Mouse (Mus musculus) heart, embryonic 14.5 days (tissue): ENCODE results near the gene Trio. TPM values are rescaled to one million over a fixed set of nuclear protein-coding genes. Genes with fewer than 3 reads are reported as not detected.

ENCODE experiments used
- ATAC-seq: fragments of 200-750 bp; cut with Nextera tagmentation; 2 replicates; pipeline ENCODE4 v1.8.0; 2017; ENCODE audit warnings: low read depth, moderate TSS enrichment; ENCODE audit not compliant: insufficient number of reproducible peaks, insufficient read depth, low FRiP score
- H3K27ac ChIP-seq, 2 experiments: fragments of 200-500 bp in 1 of 2; fragments of 300-500 bp in 1 of 2; sonication (generic) in 1 of 2; replicated peaks in 1 of 2; 2 replicates each; pipeline ENCODE4 v1.5.1; 2012 to 2014; ENCODE audit warnings: low read depth in 2 of 2, low read length in 2 of 2, control low read depth in 1 of 2, mild to moderate bottlenecking in 1 of 2, mixed read lengths in 1 of 2; ENCODE audit not compliant: control insufficient read depth in 1 of 2, insufficient read depth in 1 of 2
- H3K27me3 ChIP-seq: fragments of 300-500 bp; sonication (generic); 2 replicates; pipeline ENCODE4 v1.6.1; 2014; ENCODE audit warnings: mild to moderate bottlenecking, low read length, control low read depth; ENCODE audit not compliant: control insufficient read depth, insufficient read depth
- H3K36me3 ChIP-seq: fragments of 300-500 bp; sonication (generic); 2 replicates; pipeline ENCODE4 v1.6.1; 2014; ENCODE audit warnings: mild to moderate bottlenecking, control low read depth, low read length, mixed read lengths; ENCODE audit not compliant: control insufficient read depth, insufficient read depth
- H3K4me1 ChIP-seq, 2 experiments: fragments of 200-500 bp in 1 of 2; fragments of 300-500 bp in 1 of 2; sonication (generic) in 1 of 2; 2 replicates each; pipeline ENCODE4 v1.6.1; 2012 to 2014; ENCODE audit warnings: low read length in 2 of 2, control low read depth in 1 of 2, mixed read lengths in 1 of 2; ENCODE audit not compliant: control insufficient read depth in 2 of 2, insufficient read depth in 2 of 2
- H3K4me2 ChIP-seq: fragments of 300-500 bp; sonication (generic); 2 replicates; pipeline ENCODE4 v1.6.1; 2014; ENCODE audit warnings: mild to moderate bottlenecking, low read length
- H3K4me3 ChIP-seq, 2 experiments: fragments of 200-500 bp in 1 of 2; fragments of 300-500 bp in 1 of 2; sonication (generic) in 1 of 2; 2 replicates each; pipeline ENCODE4 v1.5.1; 2012 to 2014; ENCODE audit warnings: low read length in 2 of 2, mild to moderate bottlenecking in 2 of 2, control low read depth in 1 of 2, low read depth in 1 of 2, moderate library complexity in 1 of 2; ENCODE audit not compliant: control insufficient read depth in 1 of 2, insufficient read depth in 1 of 2
- H3K9ac ChIP-seq: fragments of 300-500 bp; sonication (generic); 2 replicates; pipeline ENCODE4 v1.6.1; 2014; ENCODE audit warnings: mild to moderate bottlenecking, low read length
- H3K9me3 ChIP-seq: fragments of 300-500 bp; sonication (generic); 2 replicates; pipeline ENCODE4 v1.6.1; 2016; ENCODE audit warnings: low read length, control low read depth; ENCODE audit not compliant: control insufficient read depth
- WGBS: fragments of 180-500 bp; shearing (Covaris S2); extraction: QIAGEN DNeasy Blood & Tissue Kit; methylation state at CpG from one replicate; pipeline ENCODE4 v1.1.7; 2014; 5-methylcytosine and 5-hydroxymethylcytosine counted together
- polyA plus RNA-seq: library from polyadenylated mRNA; unstranded; fragments of >200 nt; fragmentation: Nextera tagmentation; extraction: Ambion mirVana; gene quantifications from 2 replicates; pipeline ENCODE4 v1.2.1, GENCODE M21; 2014

Gene Trio
- 23.8 and 29.4 TPM in 2 replicates for polyA plus RNA-seq

DNA sequence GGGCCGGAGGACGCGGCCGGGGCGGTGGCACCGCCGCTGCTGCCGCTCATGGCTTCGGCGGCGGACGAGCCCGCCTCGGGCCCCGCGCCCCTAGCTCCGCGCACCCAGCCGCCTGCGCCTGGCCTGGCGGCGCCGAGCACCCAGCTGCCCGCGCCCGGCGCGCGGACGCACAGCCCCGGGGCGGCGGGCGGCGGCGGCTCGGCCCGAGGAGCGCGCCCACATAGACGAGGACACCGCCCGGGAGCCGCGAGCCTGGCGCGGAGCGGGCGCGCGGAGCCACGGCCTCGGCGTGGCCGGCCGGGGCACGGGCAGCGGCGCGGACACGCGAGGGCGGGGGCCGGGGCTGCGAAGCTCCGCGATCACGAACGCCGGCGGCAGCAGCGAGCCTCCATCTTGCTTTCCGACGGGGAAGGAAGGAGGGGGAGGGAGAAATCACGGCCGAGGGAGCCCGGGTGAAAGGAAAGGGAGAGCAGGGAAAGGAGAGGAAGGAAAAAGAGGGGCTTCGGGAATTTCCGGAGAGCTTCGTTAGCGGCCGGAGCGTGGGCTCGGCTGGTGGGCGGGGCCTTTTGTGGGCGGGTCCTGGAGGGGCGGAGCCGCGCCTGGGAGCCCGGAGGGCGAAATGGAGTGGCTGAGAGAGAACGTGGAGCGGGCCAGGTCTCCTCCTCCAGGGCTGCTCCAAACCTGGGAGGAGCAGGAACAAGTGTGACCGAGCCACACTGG lies at the start of gene Trio:
Trio (minus strand) TSS at position 402 of the 720 bp plus-strand sequence.
- peak; percentile 97 for ATAC-seq
- Histone ChIP-seq H3K27ac (peak within 1 kb of the TSS; percentile 96 to 98), H3K9me3 (no peaks in the 10 kb centered on the region), H3K4me1 (peaks cover 19 to 33% of the 10 kb centered on the region in 2 experiments), H3K36me3 (no peaks in the 10 kb centered on the region), H3K4me3 (peak within 1 kb of the TSS; percentile 68 to 96), H3K9ac (peak within 1 kb of the TSS; percentile 97), H3K27me3 (no peaks in the 10 kb centered on the region), H3K4me2 (peak within 1 kb of the TSS; percentile 82)
- WGBS, result under 1% methylated on average over 84 of the region's 94 CpGs

GRCm38 (mm10) chr15:28074416-28074970 lies 48.8 kb upstream of the Trio start:
- H3K27me3 ChIP-seq, result no peaks in the 10 kb centered on the region
- 78% methylated on average over 4 of the region's 4 CpGs for WGBS
- no peak overlapping the region for H3K4me3 ChIP-seq
- no peaks in the 10 kb centered on the region for H3K36me3 ChIP-seq
- no peak overlapping the region for H3K9ac ChIP-seq
- H3K4me1 ChIP-seq, result peaks cover 0 to 4% of the 10 kb centered on the region in 2 experiments; a peak in 1 of 4 replicates
- no peak overlapping the region for H3K4me2 ChIP-seq
- no peak overlapping the region for H3K27ac ChIP-seq
- ATAC-seq, result no peak
- no peaks in the 10 kb centered on the region for H3K9me3 ChIP-seq

DNA sequence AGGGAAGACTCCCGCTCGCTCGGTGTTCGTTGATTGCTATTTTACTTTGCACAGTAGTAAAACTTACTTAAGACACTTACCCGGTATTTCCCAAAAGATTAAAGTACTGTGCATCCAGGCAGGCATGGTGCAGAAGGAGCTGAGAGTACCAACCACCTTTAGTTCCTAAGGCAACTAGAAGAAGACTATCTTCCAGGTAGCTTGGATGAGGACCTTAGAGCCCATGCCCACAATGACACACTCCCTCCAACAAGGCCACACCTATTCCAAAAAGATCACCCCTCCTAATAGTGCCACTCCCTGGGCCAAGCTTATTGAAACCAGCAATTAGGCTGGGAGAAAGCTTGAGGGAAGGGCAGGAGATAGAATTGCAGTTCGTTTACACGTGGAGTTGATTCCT lies 46.0 kb upstream of the Trio start:
- Histone ChIP-seq H3K4me2 (peak overlapping the region; percentile 54), H3K27ac (no peak overlapping the region), H3K9me3 (no peaks in the 10 kb centered on the region), H3K36me3 (no peaks in the 10 kb centered on the region), H3K27me3 (no peaks in the 10 kb centered on the region), H3K4me3 (no peak overlapping the region), H3K9ac (no peak overlapping the region), H3K4me1 (peaks cover 0 to 4% of the 10 kb centered on the region in 2 experiments; a peak in 1 of 4 replicates)
- ATAC-seq, result no peak
- WGBS, result 42% methylated on average over 7 of the region's 7 CpGs

GRCm38 (mm10) chr15:28070771-28071419 lies 45.2 kb upstream of the Trio start:
- no peak for ATAC-seq
- Histone ChIP-seq H3K9me3 (no peaks in the 10 kb centered on the region), H3K9ac (no peak overlapping the region), H3K36me3 (no peaks in the 10 kb centered on the region), H3K4me2 (peak overlapping the region; percentile 54), H3K27ac (no peak overlapping the region), H3K4me3 (peak overlapping the region; percentile 8 to 17; a peak in 2 of 4 replicates), H3K4me1 (peaks cover 0 to 4% of the 10 kb centered on the region in 2 experiments; a peak in 1 of 4 replicates), H3K27me3 (no peaks in the 10 kb centered on the region)
- 4% methylated on average over 12 of the region's 12 CpGs for WGBS

DNA sequence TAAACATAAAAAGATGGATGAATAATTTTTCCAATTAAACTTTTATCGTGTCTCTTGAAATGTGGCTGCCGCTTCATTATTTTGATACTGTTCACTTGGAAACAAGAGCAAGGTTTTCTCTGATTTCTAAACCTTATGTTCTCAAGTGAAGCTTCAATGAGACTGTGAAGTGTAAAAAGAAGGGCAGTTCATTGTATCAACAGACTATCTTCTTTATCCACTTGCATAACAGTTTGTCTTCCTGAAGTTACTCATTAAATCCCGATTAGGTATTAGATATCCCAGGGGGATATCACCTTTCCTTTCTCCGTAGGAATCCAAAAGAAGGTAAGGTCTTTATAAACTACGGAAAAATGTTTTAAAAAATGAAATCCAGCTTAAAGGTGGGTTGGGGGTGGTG lies 44.6 kb upstream of the Trio start:
- 61% methylated on average over 5 of the region's 5 CpGs for WGBS
- Histone ChIP-seq H3K36me3 (no peaks in the 10 kb centered on the region), H3K9ac (no peak overlapping the region), H3K9me3 (no peaks in the 10 kb centered on the region), H3K27ac (no peak overlapping the region), H3K4me2 (no peak overlapping the region), H3K27me3 (no peaks in the 10 kb centered on the region), H3K4me1 (peaks cover 0 to 4% of the 10 kb centered on the region in 2 experiments; a peak in 1 of 4 replicates), H3K4me3 (no peak overlapping the region)
- ATAC-seq, result no peak

GRCm38 (mm10) chr15:28067373-28067772 lies 41.7 kb upstream of the Trio start:
- no peak overlapping the region for H3K9ac ChIP-seq
- no peaks in the 10 kb centered on the region for H3K9me3 ChIP-seq
- no peak overlapping the region for H3K4me3 ChIP-seq
- H3K4me2 ChIP-seq, result no peak overlapping the region
- H3K36me3 ChIP-seq, result no peaks in the 10 kb centered on the region
- H3K27ac ChIP-seq, result no peak overlapping the region
- H3K27me3 ChIP-seq, result no peaks in the 10 kb centered on the region
- H3K4me1 ChIP-seq, result peaks cover 0 to 4% of the 10 kb centered on the region in 2 experiments; a peak in 1 of 4 replicates
- peak; percentile 50; the same call in 1 of the 2 replicates for ATAC-seq

GRCm38 (mm10) chr15:28066468-28066867 lies 40.8 kb upstream of the Trio start:
- no peak overlapping the region for H3K9ac ChIP-seq
- no peaks in the 10 kb centered on the region for H3K27me3 ChIP-seq
- ATAC-seq, result no peak
- 72% methylated on average over 2 of the region's 2 CpGs for WGBS
- H3K4me1 ChIP-seq, result peaks cover 0 to 4% of the 10 kb centered on the region in 2 experiments; a peak in 1 of 4 replicates
- no peak overlapping the region for H3K27ac ChIP-seq
- H3K4me3 ChIP-seq, result no peak overlapping the region
- no peak overlapping the region for H3K4me2 ChIP-seq
- H3K9me3 ChIP-seq, result no peaks in the 10 kb centered on the region
- no peaks in the 10 kb centered on the region for H3K36me3 ChIP-seq
